Mouse (Mus musculus): ENCODE results near the gene Mgat5b.

Gene Mgat5b

DNA sequence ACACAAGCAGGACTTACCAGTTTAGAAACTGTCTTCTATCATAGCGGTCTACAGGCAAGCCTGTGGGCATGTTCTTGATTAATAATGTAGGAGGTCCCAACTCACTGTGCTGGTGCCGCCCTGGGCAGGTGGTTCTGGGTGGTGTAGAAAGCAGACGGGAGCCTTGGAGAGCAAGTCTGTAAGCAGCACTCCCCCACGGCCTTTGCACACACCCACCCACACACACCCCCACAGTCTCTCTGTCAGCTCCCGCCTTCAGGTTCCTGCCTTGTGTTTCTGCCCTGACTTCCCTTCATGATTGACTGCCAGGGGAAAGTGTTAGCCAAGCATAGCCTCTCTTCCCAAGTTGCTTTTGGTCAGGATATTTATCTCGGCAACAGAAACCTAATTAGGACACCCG is 1.3 kb upstream of the Mgat5b start:
- in situ Hi-C loops (cut with MboI, MseI), result no loop called here

DNA sequence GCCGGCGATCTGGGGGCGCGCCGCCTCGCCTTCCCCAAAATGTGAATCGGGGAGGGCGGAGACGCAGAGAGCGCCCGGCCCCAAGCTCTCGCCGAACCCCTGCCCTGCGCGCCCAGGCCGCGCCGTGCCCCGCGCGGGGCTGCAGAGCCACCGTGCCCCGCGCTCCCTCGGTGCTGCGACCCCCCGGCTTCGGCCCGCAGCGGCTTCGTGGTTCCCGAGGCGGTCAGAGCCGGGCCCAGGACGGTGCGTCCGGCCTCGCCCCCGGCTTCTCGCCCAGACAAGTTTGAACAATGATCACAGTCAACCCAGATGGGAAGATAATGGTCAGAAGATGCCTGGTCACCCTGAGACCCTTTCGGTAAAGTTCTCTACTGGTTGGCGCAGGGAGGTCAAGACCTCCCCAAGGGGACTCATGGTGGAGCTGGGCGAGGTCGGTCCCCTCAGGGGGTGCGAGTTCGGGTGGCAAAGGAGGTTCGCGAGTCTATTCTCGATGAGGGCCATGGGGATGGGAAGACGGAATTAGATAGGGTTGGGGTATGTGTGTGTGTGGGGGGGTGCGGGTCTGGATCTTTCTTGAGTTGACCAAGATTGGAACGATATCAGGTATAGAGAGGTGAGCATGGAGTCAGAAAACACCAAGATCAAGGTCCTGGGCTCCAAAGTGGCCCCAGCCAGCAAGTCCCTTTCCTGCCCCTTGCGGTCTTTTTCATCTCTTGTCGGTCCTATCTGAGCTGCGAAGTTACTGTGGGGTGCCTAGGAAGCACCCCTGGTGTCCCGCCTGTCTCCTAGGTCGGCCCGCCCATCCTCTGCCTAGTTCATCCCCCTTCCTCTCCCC is 740 bp downstream of the Mgat5b start:
- in situ Hi-C loops (cut with MboI, MseI), result loop anchor here (5.0 kb wide), 1 partner anchor 123 kb away; no protein-coding TSS in a partner anchor

DNA sequence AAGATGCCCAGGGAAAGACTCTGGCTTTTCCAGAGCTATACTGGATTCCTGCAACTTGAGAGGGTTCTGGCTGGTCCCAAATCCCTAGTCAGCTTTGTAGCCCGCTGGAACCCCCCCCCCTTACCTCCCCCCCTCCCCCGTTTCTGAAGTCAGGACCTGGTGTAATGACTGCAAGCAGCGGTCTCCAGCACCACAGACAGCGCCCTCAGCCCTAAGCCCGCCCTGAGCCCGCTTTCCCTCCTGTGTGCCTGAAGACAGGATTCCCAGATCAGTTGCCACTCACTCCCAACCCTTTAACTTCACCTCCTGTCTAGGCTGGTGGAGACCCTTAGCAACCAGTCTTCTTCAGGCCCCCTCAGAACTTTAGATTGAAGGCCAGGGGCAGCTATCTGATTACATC is 2.1 kb downstream of the Mgat5b start:
- in situ Hi-C loops (cut with MboI, MseI), result loop anchor here (5.0 kb wide), 1 partner anchor 122 kb away; no protein-coding TSS in a partner anchor

DNA sequence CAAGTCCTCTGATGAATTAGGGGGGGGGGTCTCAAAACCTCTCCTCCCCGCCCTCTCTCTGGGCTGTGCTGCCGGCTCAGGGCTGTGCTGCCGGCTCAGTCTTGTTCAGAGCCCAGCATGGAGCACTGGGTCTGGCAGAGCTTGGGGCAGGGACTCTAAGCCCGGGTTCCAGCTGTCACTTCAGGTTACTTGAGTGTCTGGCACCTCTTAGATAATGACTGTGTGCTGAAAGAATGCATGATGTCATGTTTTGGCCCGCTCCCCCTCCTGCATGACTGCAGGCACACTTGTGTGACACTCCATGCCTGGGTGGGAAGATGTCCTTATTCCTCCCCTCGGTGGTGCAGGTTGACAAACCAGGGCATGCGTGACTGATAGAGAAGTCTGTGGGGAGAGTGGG is 3.4 kb downstream of the Mgat5b start:
- in situ Hi-C loops (cut with MboI, MseI), result loop anchor here (5.0 kb wide), 1 partner anchor 120 kb away; no protein-coding TSS in a partner anchor

DNA sequence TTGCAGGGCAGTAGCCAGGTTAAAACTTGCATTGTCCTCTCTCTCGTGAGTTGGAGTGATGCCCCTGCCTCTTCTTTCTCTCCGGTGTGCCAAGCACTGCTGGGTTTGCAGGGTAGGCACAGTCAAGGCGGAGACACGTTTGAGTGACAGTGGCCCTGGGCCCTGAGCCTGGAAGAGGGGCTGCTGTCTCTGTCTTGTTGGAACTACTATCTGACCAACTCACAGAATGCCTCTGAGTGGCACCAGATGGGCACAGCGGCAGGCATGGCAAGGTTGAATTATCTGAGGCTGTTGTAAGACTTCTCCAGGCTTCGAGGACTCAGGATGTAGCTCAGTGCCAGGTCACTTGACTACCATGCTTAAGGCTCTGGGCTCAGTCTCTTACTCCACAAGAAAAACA is 9.4 kb downstream of the Mgat5b start:
- in situ Hi-C loops (cut with MboI, MseI), result no loop called here

DNA sequence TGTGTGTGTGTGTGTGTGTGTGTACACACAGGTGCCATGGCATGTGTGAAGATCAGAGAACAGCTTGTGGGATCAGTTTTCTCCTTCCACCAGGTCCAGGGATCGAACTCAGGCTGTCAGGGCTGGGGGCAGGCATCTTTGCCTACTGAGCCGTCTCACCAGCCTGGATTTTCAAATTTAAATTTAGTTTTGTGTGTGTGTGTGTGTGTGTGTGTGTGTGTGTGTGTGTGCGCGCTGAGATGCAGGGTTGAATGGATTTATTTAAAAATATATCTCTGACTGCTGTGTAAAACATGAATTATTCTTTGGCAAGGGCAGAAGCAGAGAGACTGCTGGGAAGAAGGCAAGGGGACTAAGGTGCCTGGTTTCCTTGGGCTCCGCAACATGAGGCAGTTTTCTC is 16.2 kb downstream of the Mgat5b start:
- in situ Hi-C loops (cut with MboI, MseI), result no loop called here

DNA sequence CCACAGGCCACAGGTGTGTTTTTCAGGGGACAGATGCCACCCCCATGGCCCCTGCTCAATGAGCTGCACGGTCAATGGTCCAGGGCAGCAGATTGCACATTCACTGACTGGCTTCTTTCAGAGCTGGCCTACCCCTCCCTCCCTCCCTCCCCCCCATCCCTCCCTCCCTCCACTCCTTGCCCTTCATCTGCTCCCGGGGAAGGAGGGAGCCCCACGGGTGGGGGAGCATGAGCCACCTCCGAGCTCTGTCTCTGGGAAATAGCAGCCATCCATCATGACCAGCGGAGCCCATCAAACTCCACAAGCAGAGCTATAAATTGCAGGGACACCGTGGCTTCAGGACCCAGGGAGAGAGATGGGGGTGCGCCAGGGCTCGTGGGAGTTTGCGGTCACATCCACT is 16.7 kb downstream of the Mgat5b start:
- in situ Hi-C loops (cut with MboI, MseI), result no loop called here

DNA sequence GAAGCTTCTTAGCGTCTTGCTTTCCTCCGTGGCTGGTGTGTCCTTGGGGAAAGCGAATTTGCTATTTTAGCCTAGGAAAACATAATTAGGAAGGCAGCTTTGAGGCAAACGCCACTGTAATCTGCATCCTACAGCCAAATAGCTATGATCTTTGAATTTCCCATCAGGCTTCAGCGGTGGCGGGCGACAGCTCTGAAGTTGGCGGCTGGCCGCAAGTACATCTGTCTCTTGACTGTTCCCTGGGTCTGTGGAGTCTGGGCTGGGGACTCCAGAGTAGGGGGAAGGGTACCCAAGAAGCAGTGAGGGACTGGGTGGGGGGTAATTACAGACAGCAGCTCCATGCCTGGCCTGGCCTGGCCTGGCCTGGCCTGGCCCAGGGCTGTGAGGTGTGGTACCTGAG is 17.3 kb downstream of the Mgat5b start:
- in situ Hi-C loops (cut with MboI, MseI), result no loop called here

DNA sequence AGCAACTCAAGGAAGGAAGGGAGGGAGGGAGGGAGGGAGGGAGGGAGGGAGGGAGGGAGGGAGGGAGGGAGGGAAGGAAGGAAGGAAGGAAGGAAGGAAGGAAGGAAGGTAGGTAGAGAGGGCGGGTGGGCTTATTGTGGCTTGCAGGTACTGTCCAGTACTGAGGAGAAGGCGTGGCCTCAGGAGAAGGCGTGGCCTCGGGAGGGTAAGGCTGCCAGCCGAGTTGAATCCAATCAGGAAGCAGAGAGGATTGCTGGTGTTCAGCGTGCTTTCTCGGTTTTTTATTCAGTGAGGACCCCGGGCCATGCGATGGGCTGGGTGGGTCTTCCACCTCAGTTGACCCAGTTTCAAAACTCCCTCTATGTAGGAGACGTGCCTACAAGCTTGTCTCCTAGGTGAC is 18.5 kb downstream of the Mgat5b start:
- in situ Hi-C loops (cut with MboI, MseI), result no loop called here

DNA sequence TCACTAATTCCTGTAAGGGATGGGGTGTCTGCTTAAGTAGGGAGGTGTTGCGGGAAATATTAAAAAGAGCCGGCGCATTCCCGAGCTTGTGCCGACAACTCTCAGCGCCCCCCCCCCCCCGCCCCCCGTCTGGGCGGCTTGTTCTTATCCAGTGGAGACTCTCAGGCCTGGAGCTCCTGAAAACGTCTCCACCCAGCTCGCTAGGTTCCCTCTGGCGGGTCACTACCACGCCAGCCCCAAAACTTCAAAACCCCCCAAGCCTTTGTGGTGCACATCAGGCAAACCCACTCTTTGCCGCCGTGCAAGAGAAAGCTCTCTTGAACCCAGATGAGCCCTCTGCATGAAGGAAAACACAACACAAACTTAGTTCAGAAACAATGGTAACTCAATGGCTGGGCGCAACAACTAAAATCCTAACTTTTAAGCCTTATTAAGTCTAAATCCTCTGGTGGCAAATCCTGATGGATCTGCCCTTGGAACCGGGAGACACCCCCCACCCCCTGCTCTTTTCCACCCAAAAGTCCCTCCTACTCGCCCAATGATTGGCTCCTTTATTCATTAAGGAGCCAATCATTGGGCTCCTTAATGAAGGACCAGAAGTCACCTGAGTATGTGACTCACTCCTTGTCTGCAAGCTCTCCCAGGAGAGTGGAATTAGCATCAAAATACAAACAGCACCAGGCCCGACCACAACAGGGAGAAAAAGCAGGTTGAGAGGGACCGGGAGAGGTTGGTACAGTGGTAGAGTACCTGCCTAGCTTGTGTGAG is 21.6 kb downstream of the Mgat5b start:
- in situ Hi-C loops (cut with MboI, MseI), result no loop called here

DNA sequence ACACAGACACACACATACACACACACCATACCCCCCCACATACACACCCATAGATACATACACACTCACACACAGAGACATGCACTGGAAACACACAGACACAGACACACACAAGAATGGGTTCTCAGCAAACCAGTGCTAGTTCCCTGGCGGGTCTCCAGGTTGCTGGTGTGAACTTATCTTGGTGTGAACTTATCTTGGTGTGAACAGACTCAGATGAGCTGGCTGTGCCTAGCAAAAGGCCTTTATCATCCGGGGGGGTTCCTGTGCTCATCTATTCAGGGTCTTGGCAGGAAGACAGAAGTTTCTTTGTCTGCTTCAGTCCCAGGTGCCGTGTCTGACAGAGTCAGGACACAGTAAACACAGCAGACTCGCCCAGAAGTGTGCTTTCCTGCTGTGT is 25.7 kb downstream of the Mgat5b start:
- in situ Hi-C loops (cut with MboI, MseI), result no loop called here

DNA sequence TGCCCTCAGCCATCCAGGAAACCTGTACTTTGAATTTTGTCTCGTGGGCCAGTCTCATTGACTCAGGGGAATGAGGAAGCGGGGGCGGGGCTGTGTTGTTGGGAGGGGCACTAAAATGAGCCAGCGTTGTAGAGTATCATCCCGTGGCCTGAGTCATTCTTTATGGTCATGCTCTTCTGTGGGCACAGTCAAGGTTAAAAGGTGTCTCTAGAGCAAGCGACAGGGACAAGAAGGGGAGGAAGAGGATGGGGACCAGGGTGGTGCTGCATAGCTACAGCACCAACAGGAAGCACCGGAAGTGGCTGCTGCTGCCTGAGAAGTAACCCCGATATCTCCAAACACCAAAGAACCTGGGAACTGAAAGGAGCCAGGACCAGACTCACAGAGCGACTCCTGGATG is 31.2 kb downstream of the Mgat5b start:
- in situ Hi-C loops (cut with MboI, MseI), result loop anchor here (25.0 kb wide), 1 partner anchor 1837 kb away; no protein-coding TSS in a partner anchor

DNA sequence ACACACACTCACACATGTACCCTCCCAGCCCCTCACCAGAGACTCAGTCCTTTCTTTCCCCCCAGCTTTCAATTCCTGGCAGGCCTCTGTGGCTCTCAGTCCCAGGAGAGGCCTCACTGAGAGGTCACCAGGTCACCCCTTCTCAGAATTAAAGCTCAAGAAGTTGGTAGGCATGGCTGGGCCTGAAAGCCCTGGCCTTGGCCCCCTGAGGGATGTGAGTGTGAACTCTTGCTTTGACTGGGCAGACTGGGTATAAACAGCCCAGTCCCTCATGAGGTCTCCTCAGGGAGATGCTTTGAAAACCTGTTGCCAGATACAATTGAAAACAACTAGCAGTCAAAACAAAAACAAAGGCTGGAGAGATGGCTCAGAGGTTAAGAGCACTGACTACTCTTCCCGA is 32.8 kb downstream of the Mgat5b start:
- in situ Hi-C loops (cut with MboI, MseI), result loop anchor here (25.0 kb wide), 1 partner anchor 1836 kb away; no protein-coding TSS in a partner anchor

DNA sequence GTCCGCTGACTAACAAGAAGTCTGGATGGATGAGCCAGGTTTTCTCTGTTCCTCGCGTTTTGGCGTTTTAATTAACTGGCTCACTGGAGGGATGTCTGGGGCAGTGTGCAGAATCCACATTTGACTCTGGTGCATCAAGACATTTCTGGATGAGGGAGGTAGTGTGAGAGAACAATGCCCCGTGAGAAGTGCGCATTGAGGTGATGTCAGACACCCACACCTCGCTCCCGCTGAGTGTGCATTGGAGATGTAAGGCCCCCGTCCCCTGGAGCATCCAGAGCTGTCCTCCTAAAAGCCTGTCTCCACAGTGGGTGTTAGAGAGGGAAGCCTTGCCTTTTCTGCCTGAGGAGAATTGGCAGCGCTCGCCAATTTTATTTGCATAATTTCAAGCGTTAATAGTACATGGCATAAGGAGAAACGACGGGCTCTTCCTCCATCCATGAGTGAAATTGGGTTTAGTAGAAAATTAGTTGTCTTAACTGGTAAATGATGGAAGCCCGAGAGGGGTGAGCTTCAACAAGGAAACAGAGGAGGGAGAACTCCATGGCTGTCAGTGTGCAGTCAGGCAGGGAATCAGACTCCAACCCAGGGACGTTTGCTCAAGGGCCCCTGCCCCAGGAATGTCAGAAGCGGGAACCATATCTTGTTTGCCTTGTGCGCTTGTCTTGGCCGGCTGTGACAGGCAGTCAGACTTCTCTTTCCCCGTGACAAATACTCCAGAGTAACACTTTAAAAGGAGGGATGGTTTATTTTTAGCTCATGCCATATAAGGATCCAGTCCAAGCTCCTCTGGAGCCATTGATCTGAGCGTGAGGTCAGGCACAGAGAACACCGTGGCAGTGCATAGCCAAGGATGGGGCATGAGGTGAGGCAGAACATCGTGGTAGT is 35.8 kb downstream of the Mgat5b start:
- in situ Hi-C loops (cut with MboI, MseI), result loop anchor here (5.0 to 25.0 kb wide), 2 partner anchors 68 to 1833 kb away; no protein-coding TSS in a partner anchor

DNA sequence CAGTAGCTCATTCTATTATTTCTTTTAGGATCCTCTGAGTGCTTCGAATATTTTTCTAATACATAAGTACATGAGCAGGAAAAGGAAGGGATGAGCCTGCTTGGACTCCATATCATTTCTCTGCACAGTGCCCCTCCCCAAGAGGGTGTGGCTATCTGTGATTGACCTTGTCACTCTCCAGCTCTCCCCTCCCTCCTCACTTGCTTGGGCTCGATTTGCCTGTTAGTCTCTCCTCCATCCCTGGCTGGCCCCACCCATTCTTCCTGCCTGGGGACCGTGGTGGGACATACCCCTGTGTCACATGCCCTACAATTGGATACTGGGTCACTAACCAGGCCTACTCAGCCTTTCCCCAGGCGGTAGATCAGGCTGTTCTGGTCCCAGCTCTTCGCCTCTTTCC is 39.9 kb downstream of the Mgat5b start:
- in situ Hi-C loops (cut with MboI, MseI), result loop anchor here (5.0 to 25.0 kb wide), 2 partner anchors 64 to 1829 kb away; no protein-coding TSS in a partner anchor

DNA sequence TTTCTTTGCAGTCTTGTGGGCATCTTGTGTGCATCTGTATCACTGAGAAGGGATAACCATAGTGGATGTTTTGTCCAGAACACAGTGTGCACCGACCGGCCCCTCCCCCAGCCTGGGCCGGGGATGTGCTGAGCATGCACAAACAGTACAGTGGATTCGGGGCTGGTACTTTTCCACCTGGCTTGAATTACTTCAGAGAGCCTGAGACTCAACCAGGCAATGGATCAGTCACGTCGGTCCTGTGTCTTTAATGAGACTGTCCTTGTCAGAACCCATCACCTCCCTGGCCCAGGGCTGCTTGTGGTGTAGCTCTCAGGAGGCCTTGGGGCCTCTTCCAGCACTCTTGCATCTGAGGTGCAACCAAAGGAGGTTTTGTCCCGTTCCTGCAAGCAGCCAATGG is 46.4 kb downstream of the Mgat5b start:
- in situ Hi-C loops (cut with MboI, MseI), result loop anchor here (25.0 kb wide), 1 partner anchor 1822 kb away; no protein-coding TSS in a partner anchor

DNA sequence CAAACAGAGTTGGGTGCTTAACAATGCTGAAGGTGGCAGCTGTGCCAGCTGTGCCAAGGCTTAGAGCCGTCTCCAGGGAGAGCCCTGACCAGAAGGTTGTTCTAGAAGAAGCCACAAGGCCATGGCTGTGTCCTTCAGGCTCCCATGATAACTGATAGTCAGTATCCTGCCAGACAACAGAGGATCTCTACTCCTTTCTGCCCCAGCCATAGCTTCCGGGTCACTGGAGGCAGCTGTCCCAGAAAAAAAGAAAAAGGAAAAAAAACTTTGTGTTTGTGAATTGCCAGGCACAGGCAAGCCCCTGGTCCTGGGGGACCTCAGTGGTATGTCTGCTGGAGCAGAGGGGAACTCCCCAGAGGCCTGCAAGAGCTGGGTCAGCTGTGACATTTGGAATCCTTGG is 47.3 kb downstream of the Mgat5b start:
- in situ Hi-C loops (cut with MboI, MseI), result loop anchor here (25.0 kb wide), 1 partner anchor 1821 kb away; no protein-coding TSS in a partner anchor

DNA sequence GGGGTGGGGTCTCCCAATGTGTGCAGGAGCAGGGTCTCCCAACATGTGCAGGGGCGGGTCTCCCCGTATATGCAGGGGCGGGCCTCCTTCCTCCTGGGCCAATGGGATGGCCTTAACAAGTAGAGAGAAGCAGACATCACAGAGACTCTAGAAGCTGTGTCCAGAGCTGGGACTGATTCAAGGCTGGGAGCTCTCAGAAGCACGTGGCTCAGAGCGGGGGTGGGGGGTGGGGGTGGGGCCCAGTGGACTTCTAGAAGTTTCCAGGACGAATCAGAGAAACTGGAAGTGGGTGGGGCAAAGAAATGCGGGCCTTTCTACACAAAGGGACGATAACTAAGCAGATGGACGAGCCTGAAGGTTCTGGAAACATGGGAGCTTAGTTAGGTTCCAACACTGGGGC is 49.9 kb downstream of the Mgat5b start:
- in situ Hi-C loops (cut with MboI, MseI), result loop anchor here (25.0 kb wide), 1 partner anchor 1819 kb away; no protein-coding TSS in a partner anchor

DNA sequence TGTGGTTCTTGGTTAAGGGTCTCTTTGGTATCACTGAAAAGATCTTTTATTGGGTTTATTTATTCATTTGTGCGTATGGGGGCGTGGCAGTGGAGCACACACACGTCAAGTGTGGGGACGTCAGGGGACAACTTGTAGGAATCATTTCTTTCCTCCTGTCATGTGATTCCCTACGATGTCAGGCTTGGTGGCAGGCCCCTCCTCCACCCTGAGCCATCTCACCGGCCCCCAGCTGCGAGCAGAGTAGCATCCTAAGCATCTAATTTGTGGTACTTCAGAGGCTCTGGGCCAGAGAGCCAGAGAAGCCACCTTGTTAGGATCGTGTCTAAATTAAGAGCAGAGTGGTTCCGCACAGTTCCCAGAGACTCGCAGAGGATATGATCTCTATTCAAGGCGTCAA is 50.8 kb downstream of the Mgat5b start:
- in situ Hi-C loops (cut with MboI, MseI), result loop anchor here (25.0 kb wide), 1 partner anchor 1818 kb away; no protein-coding TSS in a partner anchor

DNA sequence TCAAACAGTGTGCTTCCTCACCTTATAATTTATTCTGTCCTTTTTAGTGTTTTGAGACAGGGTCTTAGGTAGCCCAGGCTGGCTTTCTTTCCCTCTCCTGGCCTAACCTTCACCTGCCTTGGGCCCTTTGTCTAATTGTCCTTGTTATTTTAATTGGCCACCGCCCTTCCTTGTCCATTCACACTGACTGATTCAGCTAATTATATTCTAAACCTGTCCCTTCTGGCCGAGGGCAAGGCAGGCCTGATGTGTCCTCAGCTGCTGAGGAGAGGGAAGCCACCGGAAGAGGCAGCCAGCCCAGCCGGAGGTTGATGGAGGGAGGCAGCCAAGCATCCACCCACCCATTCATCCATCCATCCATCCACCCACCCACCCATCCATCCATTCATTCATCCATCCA is 52.2 kb downstream of the Mgat5b start:
- in situ Hi-C loops (cut with MboI, MseI), result loop anchor here (25.0 kb wide), 1 partner anchor 1816 kb away; no protein-coding TSS in a partner anchor

DNA sequence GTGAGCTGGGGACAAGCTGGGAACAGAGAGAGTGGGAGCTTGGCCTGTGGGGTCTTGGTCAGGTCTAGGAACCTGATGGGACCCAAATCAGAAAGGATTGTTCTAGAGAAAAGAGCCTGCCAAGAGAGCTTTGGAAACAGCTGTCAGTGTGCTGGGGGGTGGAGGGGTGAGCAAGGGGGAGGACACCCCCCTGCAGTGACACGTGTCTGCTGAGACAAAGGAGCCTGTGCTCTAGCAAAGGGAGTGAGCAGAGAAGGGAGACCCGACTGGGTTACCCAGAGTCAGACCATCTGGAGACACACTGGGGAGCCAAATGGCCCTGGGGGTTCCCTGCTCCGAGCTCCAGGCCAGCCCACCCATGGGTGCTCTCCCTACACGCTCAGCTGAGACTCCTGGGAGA is 54.2 kb downstream of the Mgat5b start:
- in situ Hi-C loops (cut with MboI, MseI), result loop anchor here (25.0 kb wide), 1 partner anchor 1814 kb away; no protein-coding TSS in a partner anchor

Data from T-helper 1 cell (primary cell).